Mouse (Mus musculus): ENCODE results near the gene Slc44a4. TPM values are rescaled to one million over a fixed set of nuclear protein-coding genes. Genes with fewer than 3 reads are reported as not detected.

The Slc44a4 gene
- polyA plus RNA-seq (2012; rRNA removed) = 64.8 and 101 TPM in 2 replicates

DNA sequence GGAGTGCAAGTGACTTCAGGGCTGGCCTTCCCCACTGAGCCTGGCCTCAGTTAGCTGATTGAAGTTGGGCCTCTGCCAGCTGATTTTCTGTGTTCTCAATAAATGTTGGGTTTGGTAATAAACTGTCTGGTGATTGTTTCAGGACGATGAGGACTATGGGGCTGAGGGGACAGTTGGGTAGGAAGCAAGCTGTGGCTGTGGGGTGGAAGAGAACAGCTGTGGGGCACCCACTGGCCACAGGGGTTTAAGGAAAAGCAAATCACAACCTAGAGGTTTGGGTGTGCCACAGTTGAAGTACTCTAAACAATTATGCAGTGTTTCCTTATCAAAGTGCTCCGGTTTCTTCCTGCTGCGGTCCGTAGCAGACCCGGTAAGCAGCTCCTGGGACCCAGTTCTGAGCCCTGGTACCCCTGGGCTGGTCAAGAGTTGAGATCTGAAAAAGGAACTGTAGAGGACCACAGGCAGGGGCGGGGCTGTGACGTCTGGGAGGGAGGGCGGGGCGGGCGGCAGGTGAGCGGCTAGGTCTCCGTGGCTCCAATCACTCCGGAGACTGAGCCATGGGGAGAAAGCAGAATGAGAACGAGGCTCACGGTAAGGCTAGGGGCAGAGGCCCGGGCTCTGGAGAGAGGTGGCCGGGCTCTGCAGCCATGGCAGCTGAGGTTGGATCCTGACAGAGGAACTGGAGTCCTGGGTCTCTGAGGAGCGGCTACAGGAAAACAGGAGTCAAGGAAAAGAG is at the start of gene Slc44a4:
Gene Slc44a4, plus strand, starts transcription at position 537 of the 736 bp plus-strand sequence.
- H3K4me1 ChIP-seq (ENCODE audit: control insufficient read depth, insufficient read depth, insufficient read length, low read length) = peaks cover 29% of the 10 kb centered on the region
- no peak for TF ChIP-seq CTCF (IDR thresholded peaks at IDR 0.05; ENCODE audit: extremely low read depth, insufficient read length, insufficient replicate concordance, low read depth, low read length)
- TF ChIP-seq POLR2A (IDR thresholded peaks at IDR 0.05; ENCODE audit: low read depth, low read length) = peak; percentile 73; the same call in 1 of the 2 replicates
- peak within 1 kb of the TSS; percentile 61 for H3K4me3 ChIP-seq (ENCODE audit: low read depth, low read length)
- no peaks in the 10 kb centered on the region for H3K27me3 ChIP-seq (ENCODE audit: control insufficient read depth, insufficient read depth, low read length)
- WGBS = 18% methylated on average over 18 of the region's 18 CpGs
- H3K36me3 ChIP-seq (ENCODE audit: control insufficient read depth, insufficient read depth, low read length) = peaks cover 44% of the 10 kb centered on the region
- H3K27ac ChIP-seq (ENCODE audit: insufficient read depth, low read depth, low read length) = peak within 1 kb of the TSS; percentile 89

DNA sequence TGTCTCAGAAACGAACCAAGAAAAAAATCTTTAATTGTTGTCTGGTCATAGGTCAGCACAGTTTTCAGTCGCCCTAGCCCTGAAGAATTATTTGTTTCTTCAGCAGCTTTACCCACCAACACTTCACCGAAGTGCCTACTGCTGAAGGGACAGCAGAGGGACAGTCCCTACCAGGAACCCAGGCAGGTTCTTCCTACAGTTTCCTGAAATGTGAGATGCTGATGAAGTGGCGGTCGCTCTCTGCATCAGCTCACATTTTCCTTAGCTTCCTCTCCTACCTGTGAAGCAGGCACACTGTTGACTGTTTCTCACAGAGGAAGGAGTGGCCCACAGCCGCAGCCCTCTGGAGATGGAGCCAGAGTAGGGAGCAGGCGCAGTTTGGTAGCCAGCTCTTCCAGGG is 48.3 kb upstream of the Slc44a4 start:
- WGBS = 57% methylated on average over 7 of the region's 7 CpGs
- H3K27me3 ChIP-seq (ENCODE audit: control insufficient read depth, insufficient read depth, low read length) = no peaks in the 10 kb centered on the region
- H3K4me3 ChIP-seq (ENCODE audit: low read depth, low read length) = no peak overlapping the region
- TF ChIP-seq POLR2A (IDR thresholded peaks at IDR 0.05; ENCODE audit: low read depth, low read length) (no peak), CTCF (IDR thresholded peaks at IDR 0.05; ENCODE audit: extremely low read depth, insufficient read length, insufficient replicate concordance, low read depth, low read length) (no peak)
- no peak overlapping the region for H3K27ac ChIP-seq (ENCODE audit: insufficient read depth, low read depth, low read length)
- peaks cover 20% of the 10 kb centered on the region; the same call in 1 of the 2 replicates for H3K4me1 ChIP-seq (ENCODE audit: control insufficient read depth, insufficient read depth, insufficient read length, low read length)
- H3K36me3 ChIP-seq (ENCODE audit: control insufficient read depth, insufficient read depth, low read length) = no peaks in the 10 kb centered on the region

DNA sequence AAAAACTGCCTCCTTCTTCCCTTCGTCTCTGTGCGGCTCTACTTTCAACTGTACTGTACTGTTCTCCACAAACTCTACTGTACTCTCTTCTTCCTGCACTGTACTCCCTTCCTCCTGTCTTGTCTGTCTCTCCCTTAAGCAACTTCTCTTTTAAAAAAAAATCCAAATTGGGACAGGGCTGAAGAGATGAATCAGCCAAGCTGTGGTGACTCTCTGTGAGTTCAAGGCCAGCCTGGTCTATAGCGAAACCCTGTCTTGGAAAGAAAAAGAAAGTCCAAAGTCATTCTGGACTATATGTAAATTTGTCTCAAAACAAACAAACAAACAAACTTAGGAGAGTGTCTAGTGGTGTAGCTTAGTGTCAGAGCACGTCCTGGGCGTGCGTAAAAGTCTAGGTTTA is 39.9 kb upstream of the Slc44a4 start:
- Histone ChIP-seq H3K4me1 (ENCODE audit: control insufficient read depth, insufficient read depth, insufficient read length, low read length) (0 out of 2 replicates have a peak, but pooled peaks cover 2% of the 10 kb centered on the region), H3K27me3 (ENCODE audit: control insufficient read depth, insufficient read depth, low read length) (no peaks in the 10 kb centered on the region), H3K27ac (ENCODE audit: insufficient read depth, low read depth, low read length) (no peak overlapping the region), H3K4me3 (ENCODE audit: low read depth, low read length) (no peak overlapping the region), H3K36me3 (ENCODE audit: control insufficient read depth, insufficient read depth, low read length) (no peaks in the 10 kb centered on the region)
- 85% methylated on average over 6 of the region's 6 CpGs for WGBS
- TF ChIP-seq CTCF (IDR thresholded peaks at IDR 0.05; ENCODE audit: extremely low read depth, insufficient read length, insufficient replicate concordance, low read depth, low read length) (no peak), POLR2A (IDR thresholded peaks at IDR 0.05; ENCODE audit: low read depth, low read length) (no peak)

DNA sequence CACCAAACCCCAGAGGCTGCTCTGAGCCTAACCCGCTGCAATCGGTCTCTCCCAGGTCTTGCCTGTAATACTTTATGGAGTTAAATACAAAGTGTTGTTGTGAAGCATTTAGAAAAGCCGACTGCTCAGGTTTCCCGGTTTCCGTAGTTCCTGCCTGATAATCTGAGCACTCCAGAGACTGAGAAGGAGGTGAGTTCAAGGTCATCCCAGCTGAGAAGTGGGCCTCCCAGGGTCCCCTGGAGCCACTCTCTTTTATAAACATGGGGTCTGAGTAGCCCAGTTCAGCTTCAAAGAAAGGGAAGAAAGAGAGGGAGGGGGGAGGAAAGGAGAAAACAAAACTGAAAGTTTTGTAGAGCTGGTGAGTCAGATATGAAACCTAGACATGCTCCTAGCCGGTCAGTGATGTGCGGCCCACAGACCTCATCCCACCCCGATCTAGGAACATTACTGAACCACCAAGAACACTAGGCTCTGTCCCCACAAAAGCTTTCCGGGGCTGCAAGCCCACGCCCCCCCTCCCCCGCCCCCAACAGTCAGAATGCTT is 34.9 kb upstream of the Slc44a4 start, which contains the start of gene Zbtb12:
Gene Zbtb12, plus strand, starts transcription at position 148 of the 544 bp plus-strand sequence.
- Histone ChIP-seq H3K27ac (ENCODE audit: insufficient read depth, low read depth, low read length) (peak within 1 kb of the TSS; percentile 27), H3K36me3 (ENCODE audit: control insufficient read depth, insufficient read depth, low read length) (no peaks in the 10 kb centered on the region), H3K4me3 (ENCODE audit: low read depth, low read length) (peak within 1 kb of the TSS; percentile 39; the same call in 1 of the 2 replicates), H3K27me3 (ENCODE audit: control insufficient read depth, insufficient read depth, low read length) (no peaks in the 10 kb centered on the region), H3K4me1 (ENCODE audit: control insufficient read depth, insufficient read depth, insufficient read length, low read length) (peaks cover 10% of the 10 kb centered on the region)
- 34% methylated on average over 11 of the region's 11 CpGs for WGBS
- TF ChIP-seq CTCF (IDR thresholded peaks at IDR 0.05; ENCODE audit: extremely low read depth, insufficient read length, insufficient replicate concordance, low read depth, low read length) (no peak), POLR2A (IDR thresholded peaks at IDR 0.05; ENCODE audit: low read depth, low read length) (no peak)

DNA sequence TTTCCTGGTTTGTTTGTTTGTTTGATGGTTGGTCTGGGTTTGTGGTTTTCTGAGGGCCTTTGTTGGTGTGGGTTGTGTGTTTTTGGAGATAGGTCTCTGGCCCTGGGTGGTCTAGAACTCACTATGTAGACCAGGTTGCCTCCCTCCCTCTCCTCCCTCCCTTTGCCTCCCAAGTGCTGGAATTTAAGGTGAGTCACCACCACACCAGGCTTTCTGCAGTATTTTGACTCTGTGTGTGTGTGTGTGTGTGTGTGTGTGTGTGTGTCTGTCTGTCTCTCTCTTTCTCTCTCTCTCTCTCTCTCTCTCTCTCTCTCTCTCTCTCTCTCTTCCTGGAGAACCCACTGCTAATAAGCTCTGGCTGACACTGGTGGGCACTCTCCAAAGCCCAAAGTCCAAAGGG is 33.1 kb upstream of the Slc44a4 start:
- TF ChIP-seq POLR2A (IDR thresholded peaks at IDR 0.05; ENCODE audit: low read depth, low read length) (no peak), CTCF (IDR thresholded peaks at IDR 0.05; ENCODE audit: extremely low read depth, insufficient read length, insufficient replicate concordance, low read depth, low read length) (no peak)
- Histone ChIP-seq H3K36me3 (ENCODE audit: control insufficient read depth, insufficient read depth, low read length) (no peaks in the 10 kb centered on the region), H3K4me1 (ENCODE audit: control insufficient read depth, insufficient read depth, insufficient read length, low read length) (peaks cover 10% of the 10 kb centered on the region), H3K27me3 (ENCODE audit: control insufficient read depth, insufficient read depth, low read length) (no peaks in the 10 kb centered on the region), H3K4me3 (ENCODE audit: low read depth, low read length) (peak overlapping the region; percentile 50), H3K27ac (ENCODE audit: insufficient read depth, low read depth, low read length) (no peak overlapping the region)

DNA sequence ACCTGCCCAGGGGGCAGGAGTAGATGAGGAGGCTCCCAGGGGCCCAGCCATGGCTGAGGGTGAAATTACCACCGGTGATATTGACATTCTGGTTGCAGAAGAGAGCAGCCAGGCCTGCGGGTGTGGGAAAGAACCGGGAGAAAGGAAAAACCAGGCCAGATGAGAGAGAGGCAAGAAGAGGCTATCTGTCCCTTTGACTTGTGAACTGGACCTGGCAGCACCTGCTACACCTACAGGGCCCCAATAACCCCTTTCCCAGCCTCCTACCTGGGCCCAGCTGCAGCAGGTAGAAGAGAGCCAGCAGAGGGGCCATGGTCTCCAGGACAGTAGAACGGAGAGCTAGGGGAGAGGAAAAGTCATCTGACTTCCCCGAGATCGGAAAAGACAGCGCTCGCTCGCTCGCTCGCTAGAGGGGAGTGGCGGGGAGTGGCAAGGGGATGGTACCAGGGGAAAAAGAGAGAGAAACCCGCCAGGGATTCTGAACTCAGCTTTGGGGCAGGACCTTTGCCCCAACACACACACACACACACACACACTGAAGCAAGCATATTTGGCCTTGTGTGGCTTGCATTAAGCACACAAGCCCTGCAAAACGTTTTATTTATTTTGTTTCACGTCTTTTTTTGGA is 32.5 kb upstream of the Slc44a4 start, which contains the start of gene Gm20547:
Gene Gm20547, minus strand, starts transcription at position 360 of the 628 bp plus-strand sequence.
- H3K4me3 ChIP-seq (ENCODE audit: low read depth, low read length) = peak within 1 kb of the TSS; percentile 50
- peaks cover 10% of the 10 kb centered on the region for H3K4me1 ChIP-seq (ENCODE audit: control insufficient read depth, insufficient read depth, insufficient read length, low read length)
- no peak within 1 kb of the TSS for H3K27ac ChIP-seq (ENCODE audit: insufficient read depth, low read depth, low read length)
- no peaks in the 10 kb centered on the region for H3K36me3 ChIP-seq (ENCODE audit: control insufficient read depth, insufficient read depth, low read length)
- TF ChIP-seq CTCF (IDR thresholded peaks at IDR 0.05; ENCODE audit: extremely low read depth, insufficient read length, insufficient replicate concordance, low read depth, low read length) = no peak
- 6% methylated on average over 15 of the region's 15 CpGs for WGBS
- H3K27me3 ChIP-seq (ENCODE audit: control insufficient read depth, insufficient read depth, low read length) = no peaks in the 10 kb centered on the region

GRCm38 (mm10) chr17:34883332-34883731 is 30.9 kb upstream of the Slc44a4 start:
- Histone ChIP-seq H3K4me1 (ENCODE audit: control insufficient read depth, insufficient read depth, insufficient read length, low read length) (peaks cover 10% of the 10 kb centered on the region), H3K4me3 (ENCODE audit: low read depth, low read length) (no peak overlapping the region), H3K36me3 (ENCODE audit: control insufficient read depth, insufficient read depth, low read length) (no peaks in the 10 kb centered on the region), H3K27me3 (ENCODE audit: control insufficient read depth, insufficient read depth, low read length) (no peaks in the 10 kb centered on the region), H3K27ac (ENCODE audit: insufficient read depth, low read depth, low read length) (no peak overlapping the region)
- WGBS = 57% methylated on average over 3 of the region's 3 CpGs
- no peak for TF ChIP-seq POLR2A (IDR thresholded peaks at IDR 0.05; ENCODE audit: low read depth, low read length)
- no peak for TF ChIP-seq CTCF (IDR thresholded peaks at IDR 0.05; ENCODE audit: extremely low read depth, insufficient read length, insufficient replicate concordance, low read depth, low read length)
